16 mouse cellular contexts compared by ENCODE assay signal in the genomic region with DNA sequence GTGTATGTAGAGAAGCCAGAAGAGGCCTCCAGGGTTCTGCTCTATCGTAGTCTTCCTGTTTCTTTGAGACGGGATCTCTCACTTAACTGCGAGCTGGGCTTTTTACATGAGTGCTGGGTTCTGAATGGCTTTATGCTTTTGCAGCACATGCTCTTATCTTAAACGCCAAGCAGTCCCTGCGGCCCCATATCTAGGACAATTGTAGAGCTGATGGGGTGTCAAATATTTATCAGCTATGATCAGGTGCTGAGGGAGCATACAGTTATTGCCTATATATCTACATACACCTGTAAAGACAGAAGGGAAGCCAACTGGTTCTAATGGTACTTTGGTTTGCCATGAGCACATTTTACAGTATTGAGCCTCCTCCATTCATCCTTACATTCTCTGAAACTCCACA.
"Had no signal": no experiment of that assay in that cellular context is flagged by ENCODE, and none has a peak within 500 bp of the region (broad histone marks: within the 10 kb centered on the region; RNA-seq: fewer than 3 reads in every experiment).

No protein-coding gene starts in this region.

- ATAC-seq: intestine, embryonic 16.5 days; midbrain, embryonic 16.5 days had no signal

- H3K9me3 ChIP-seq: kidney, embryonic 15.5 days; limb, embryonic 15.5 days; megakaryocyte, embryonic 14.5 days; midbrain, embryonic 12.5 days; neural tube, embryonic 13.5 days; stomach, embryonic 15.5 days had no signal

- H3K4me1 ChIP-seq: kidney, embryonic 15.5 days; limb, embryonic 15.5 days; midbrain, embryonic 12.5 days; neural tube, embryonic 13.5 days; stomach, embryonic 15.5 days had no signal

- H3K4me2 ChIP-seq: kidney, embryonic 15.5 days; limb, embryonic 15.5 days; lung, embryonic 14.5 days; midbrain, embryonic 12.5 days; neural tube, embryonic 13.5 days; stomach, embryonic 15.5 days had no signal

- H3K27ac ChIP-seq: kidney, embryonic 15.5 days; left cerebral cortex, adult 2 months; limb, embryonic 15.5 days; midbrain, embryonic 12.5 days; neural tube, embryonic 13.5 days; stomach, embryonic 15.5 days had no signal

- DNase-seq: kidney, adult 2 months; kidney, postnatal 14 days; lung, embryonic 14.5 days; lung, postnatal 10 days; lung, postnatal 4 days; spleen, adult 18-20 months; thymus, postnatal 36 days had no signal

- H3K9ac ChIP-seq: kidney, embryonic 15.5 days; limb, embryonic 15.5 days; lung, embryonic 14.5 days; midbrain, embryonic 12.5 days; neural tube, embryonic 13.5 days; stomach, embryonic 15.5 days had no signal

- H3K27me3 ChIP-seq: kidney, embryonic 15.5 days; limb, embryonic 15.5 days; midbrain, embryonic 12.5 days; neural tube, embryonic 13.5 days; stomach, embryonic 15.5 days had no signal

- H3K4me3 ChIP-seq: kidney, embryonic 15.5 days; left cerebral cortex, adult 2 months; limb, embryonic 15.5 days; megakaryocyte, embryonic 14.5 days; midbrain, embryonic 12.5 days; neural tube, embryonic 13.5 days; stomach, embryonic 15.5 days had no signal

- H3K36me3 ChIP-seq: kidney, embryonic 15.5 days; limb, embryonic 15.5 days; midbrain, embryonic 12.5 days; neural tube, embryonic 13.5 days; stomach, embryonic 15.5 days had no signal
